Mouse (Mus musculus) bone marrow macrophage, adult 2 months (primary cell): ENCODE results near the gene Mta3.

Experiments used
- CTCF ChIP-seq: IDR thresholded peaks from 2 replicates; pipeline ENCODE4 v1.5.1; 2012; ENCODE audit warnings: low read depth, mild to moderate bottlenecking, low read length, moderate library complexity
- POLR2A ChIP-seq: IDR thresholded peaks from 2 replicates; pipeline ENCODE4 v1.6.1; 2012; ENCODE audit warnings: mild to moderate bottlenecking, low read depth, low read length, borderline replicate concordance

GRCm38 (mm10) chr17:83708256-83708655 is 2.3 kb downstream of the Mta3 start:
- TF ChIP-seq POLR2A (no peak), CTCF (no peak)
